Mouse (Mus musculus) telencephalon, adult 2 months (tissue): ENCODE measurements at regions not wholly inside any gene's neighbourhood (a gene's known extent, or its start where the extent isn't known, plus 50 kb on each side); places are given as distances from the start of the nearest gene placed in this dataset.

Experiments
- DNase-seq: peaks from one replicate; pipeline ENCODE4 v3.0.0-alpha.2; 2011; ENCODE audit warnings: low read depth, low spot score

- DNase-seq = no peak
These were observed 133.2 kb downstream of the Klf5 start for GRCm38 (mm10) chr14:99431697-99432096.

DNA sequence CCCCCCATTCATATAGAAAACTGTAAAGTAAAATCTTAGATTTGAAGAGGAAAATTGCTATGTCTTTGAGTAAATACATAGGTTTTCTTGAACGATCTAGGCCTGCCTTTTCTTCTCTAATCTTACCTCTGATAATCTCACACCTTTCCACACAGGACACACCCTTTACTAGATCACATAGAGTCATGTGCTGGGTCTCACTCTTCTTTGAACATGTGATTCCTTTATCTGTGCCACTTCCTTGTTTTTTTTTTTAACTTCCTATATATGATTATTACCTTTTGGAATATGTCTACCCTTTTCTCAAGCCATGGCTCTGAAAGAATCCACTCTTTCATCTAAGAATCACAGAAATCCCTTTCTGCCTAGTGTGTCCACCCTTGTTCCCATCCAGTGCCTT is 136.2 kb downstream of the Klf5 start:
- DNase-seq = no peak

DNA sequence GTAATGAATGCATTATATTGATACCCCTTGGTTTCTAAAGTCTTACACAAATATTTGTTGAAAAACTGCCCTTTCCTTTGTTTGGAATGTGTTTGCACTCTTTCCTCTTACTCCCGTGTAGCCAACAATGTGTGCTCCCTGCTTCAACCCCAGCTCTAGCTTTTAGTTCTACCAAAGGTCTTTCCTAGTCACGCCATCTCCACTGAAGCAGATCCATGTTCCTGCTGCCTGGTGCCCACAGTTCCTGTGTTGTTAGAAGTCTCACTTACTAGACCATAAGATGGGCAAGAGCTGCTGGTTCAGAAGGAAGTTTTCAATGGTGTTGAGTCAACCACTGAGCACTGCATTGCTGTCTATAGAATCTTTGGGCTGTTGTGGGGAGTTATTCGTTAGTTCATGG is 137.0 kb downstream of the Klf5 start:
- no peak for DNase-seq

GRCm38 (mm10) chr14:99436051-99436450 is 137.6 kb downstream of the Klf5 start:
- DNase-seq = no peak

DNA sequence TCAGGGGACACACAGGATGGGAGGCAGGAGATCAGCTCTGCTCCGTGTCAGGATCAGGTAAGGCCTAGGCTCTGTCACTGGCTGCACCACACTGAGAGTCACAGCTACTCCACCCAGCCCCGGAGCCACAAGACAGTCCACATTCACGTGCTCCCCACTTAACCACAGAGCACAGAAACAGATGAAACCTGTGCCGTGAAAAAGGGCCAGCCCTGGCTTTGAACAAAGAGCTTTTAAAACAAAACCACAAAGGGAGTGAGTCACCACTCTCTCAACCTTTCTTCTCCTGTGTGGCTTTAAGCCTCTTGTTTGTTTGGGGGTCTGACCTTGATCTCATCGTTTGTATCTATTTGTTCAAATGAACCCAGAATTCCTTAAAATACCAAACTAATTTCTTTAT is 150.6 kb downstream of the Klf5 start:
- no peak for DNase-seq

- no peak for DNase-seq
These were observed 151.4 kb downstream of the Klf5 start for GRCm38 (mm10) chr14:99449870-99450269.

- DNase-seq = no peak
These were observed 152.8 kb downstream of the Klf5 start for GRCm38 (mm10) chr14:99451110-99451795.

- DNase-seq = peak; percentile 44
These were observed 155.4 kb downstream of the Klf5 start for GRCm38 (mm10) chr14:99453916-99454315.

GRCm38 (mm10) chr14:99456555-99456954 is 158.1 kb downstream of the Klf5 start:
- DNase-seq = no peak

- DNase-seq = no peak
These were observed 159.1 kb downstream of the Klf5 start for GRCm38 (mm10) chr14:99457573-99457972.

GRCm38 (mm10) chr14:99472111-99472510 is 173.6 kb downstream of the Klf5 start:
- DNase-seq = no peak

DNA sequence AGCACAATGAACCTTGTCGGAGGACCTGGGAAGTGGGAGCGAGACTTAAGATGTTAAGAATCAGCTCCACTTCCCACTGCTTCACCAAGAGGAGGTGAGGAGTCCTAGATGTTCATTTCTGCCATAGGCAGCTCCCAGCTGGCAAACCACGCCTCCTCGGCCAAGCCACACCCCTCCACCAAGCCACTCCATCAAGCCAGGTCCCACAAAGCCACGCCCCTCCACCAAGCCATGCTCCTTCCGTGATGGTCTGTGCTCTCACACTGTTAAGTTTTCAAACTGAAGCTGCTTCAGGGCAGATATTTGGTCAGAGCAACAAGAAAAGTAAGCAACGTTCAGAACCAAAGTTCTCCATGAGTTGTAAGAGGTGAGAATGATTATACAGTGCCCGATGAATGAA is 176.8 kb downstream of the Klf5 start:
- no peak for DNase-seq

- no peak for DNase-seq
These were observed 182.0 kb downstream of the Klf5 start for GRCm38 (mm10) chr14:99480325-99481077.

GRCm38 (mm10) chr14:99487981-99488380 is 189.5 kb downstream of the Klf5 start:
- no peak for DNase-seq

DNA sequence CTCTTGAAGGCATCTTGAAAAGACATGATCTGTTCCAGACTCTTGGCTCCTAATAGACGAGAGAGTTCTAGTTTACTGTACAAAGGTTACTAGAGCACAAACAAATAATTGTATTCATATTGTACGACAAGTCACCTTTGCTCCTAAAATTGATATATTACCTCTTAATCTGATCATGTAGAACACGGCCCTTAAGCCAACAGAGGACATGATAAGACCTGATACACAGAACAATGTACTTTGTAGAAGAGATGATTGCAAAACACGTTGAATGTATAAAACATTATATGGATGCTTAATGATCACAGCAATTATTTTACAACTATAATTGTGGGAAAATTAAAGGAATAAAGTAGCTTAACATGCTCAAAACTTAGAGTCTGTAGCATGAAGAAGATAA is 194.7 kb downstream of the Klf5 start:
- DNase-seq = no peak

- no peak for DNase-seq
These were observed 195.2 kb downstream of the Klf5 start for GRCm38 (mm10) chr14:99493659-99494058.

DNA sequence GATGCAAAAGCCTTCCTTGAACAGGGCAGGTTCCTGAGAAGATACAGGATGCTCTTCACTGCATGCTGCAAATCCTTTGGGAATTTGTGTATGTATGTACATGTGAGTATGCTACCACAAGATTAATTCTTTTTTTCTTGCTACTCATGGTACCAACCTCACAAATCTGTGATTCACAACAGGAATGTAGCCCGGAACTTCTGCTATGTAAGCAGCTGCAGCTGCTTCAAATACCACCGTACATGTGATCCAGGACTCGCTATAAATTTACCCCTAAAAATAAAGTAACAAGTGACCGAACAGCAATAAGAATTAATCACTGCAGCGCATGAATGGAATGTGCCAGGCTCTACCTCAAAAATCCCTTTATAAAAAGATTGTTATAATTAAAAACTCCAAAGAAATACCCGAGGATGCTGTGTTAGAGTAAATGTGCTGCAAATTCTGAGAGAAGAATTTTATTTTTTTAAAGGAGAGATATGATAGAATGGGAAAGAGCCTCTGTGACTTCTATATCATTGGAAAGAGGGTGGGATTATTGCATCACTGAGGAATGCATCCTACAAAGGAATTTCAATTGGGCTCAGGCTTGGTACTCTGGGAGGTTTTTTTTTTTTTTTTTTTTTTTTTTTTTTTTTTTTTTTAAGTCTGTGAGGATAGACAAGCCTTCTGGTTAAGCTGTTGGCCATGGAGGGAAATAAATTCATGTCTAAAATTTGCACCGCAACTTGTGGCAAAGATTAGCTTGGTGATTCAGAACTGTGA is 201.2 kb downstream of the Klf5 start:
- DNase-seq = no peak

DNA sequence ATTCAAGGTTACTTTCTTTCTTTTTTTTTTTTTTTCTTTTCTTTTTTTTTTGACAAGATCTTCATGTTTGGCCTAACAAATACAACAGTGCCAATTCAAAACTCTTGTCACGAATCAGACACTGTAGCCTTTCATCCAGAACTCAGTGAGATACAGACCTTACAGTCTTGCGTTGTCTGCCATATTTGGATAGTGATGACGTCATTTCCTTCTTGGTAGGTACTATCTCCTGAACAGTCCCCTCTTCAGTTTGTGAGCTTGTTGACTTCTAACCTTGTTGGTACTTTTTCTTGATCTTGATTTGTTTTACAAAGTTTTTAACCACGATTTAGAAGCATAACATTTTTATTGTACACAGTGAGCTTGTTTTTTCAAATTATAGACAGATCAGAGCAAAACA is 206.4 kb downstream of the Klf5 start:
- DNase-seq = no peak

- no peak for DNase-seq
These were observed 211.4 kb downstream of the Klf5 start for GRCm38 (mm10) chr14:99509696-99510536.

DNA sequence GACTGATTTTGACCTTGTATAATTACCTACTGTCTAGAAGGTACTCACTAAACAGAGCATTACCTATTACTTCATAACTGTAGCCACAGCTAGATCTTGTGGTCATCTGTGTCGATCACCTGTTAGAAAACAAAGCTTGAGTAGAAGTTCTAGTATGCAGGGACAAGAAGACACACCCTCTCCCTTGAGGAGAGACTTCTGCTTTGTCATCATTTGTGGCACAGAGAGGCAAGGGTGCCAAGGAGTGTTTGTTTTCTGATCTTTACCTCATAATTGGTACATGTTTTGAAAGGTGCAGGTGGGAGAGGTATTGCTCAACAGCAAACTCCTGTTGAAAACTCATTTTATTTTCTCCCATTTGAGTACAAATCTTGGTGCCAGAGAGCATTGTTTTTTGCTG is 217.0 kb downstream of the Klf5 start:
- DNase-seq = no peak

- no peak for DNase-seq
These were observed 218.2 kb downstream of the Klf5 start for GRCm38 (mm10) chr14:99516703-99517102.

DNA sequence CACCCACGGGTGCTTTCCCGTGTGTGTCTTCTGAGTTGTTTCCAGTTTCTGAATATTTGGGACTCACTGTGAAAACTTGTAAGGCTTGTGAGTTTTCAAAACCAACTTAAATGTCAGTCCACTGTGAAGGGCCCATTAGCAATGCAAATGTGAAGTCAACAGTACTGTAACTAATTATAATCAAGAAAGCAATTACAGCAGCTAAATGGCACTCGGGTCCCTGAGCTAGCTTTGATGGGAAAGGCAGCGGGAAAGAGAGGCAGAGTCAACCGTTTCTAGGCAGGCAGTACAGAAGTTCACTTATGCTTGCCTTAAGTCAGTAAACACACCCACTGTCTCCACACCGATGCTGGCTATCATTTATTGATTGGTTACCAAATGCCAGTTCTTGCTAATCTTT is 221.9 kb downstream of the Klf5 start:
- no peak for DNase-seq
